Mouse (Mus musculus) liver, embryonic 13.5 days (tissue): Measurements from ENCODE around the gene Heatr1. TPM values are rescaled to one million over a fixed set of nuclear protein-coding genes. Genes with fewer than 3 reads are reported as not detected.

Source experiments
- ATAC-seq: fragments of 200-750 bp; cut with Nextera tagmentation; 2 replicates; pipeline ENCODE4 v1.8.0; 2017; ENCODE audit warnings: low read depth, mild to moderate bottlenecking, moderate number of reproducible peaks, moderate library complexity
- DNase-seq: peaks from one replicate; pipeline ENCODE4 v3.0.0; 2022
- H3K27ac ChIP-seq: fragments of 300-500 bp; sonication (generic); 2 replicates; pipeline ENCODE4 v1.5.1; 2015; ENCODE audit warnings: moderate library complexity, mild to moderate bottlenecking, inconsistent platforms
- H3K27me3 ChIP-seq: fragments of 300-500 bp; sonication (generic); 2 replicates; pipeline ENCODE4 v1.6.1; 2015; ENCODE audit warnings: mild to moderate bottlenecking, inconsistent platforms
- H3K36me3 ChIP-seq: fragments of 300-500 bp; sonication (generic); 2 replicates; pipeline ENCODE4 v1.6.1; 2015; ENCODE audit warnings: mild to moderate bottlenecking, inconsistent platforms
- H3K4me1 ChIP-seq: fragments of 300-500 bp; sonication (generic); replicated peaks from 2 replicates; pipeline ENCODE4 v1.6.1; 2015; ENCODE audit warnings: inconsistent platforms
- H3K4me2 ChIP-seq: fragments of 300-500 bp; sonication (generic); 2 replicates; pipeline ENCODE4 v1.6.1; 2015; ENCODE audit warnings: inconsistent platforms, mild to moderate bottlenecking, moderate library complexity
- H3K4me3 ChIP-seq: fragments of 300-500 bp; sonication (generic); replicated peaks from 2 replicates; pipeline ENCODE4 v1.5.1; 2015; ENCODE audit warnings: mild to moderate bottlenecking, inconsistent platforms
- H3K9ac ChIP-seq: fragments of 300-500 bp; sonication (generic); 2 replicates; pipeline ENCODE4 v1.6.1; 2015; ENCODE audit warnings: mild to moderate bottlenecking, inconsistent platforms
- H3K9me3 ChIP-seq: fragments of 300-500 bp; sonication (generic); replicated peaks from 2 replicates; pipeline ENCODE4 v1.6.1; 2016; ENCODE audit warnings: inconsistent platforms
- WGBS: fragments of 180-500 bp; shearing (Covaris S2); methylation state at CpG from one replicate; pipeline ENCODE4 v1.1.7; 2015; ENCODE audit not compliant: insufficient replicate concordance; 5-methylcytosine and 5-hydroxymethylcytosine counted together
- polyA plus RNA-seq: library from polyadenylated mRNA; unstranded; fragments of >200 nt; fragmentation: Nextera tagmentation; extraction: Ambion mirVana; gene quantifications from 2 replicates; pipeline ENCODE4 v1.2.1, GENCODE M21; 2015

Heatr1 gene
- polyA plus RNA-seq, 1 experiment from 2014 or later: 14.5 TPM

- H3K4me3 ChIP-seq: no peak overlapping the region
- DNase-seq (no peak), ATAC-seq (no peak)
- no peaks in the 10 kb centered on the region for H3K27me3 ChIP-seq
- H3K4me2 ChIP-seq: no peak overlapping the region
- H3K36me3 ChIP-seq: no peaks in the 10 kb centered on the region
- no peaks in the 10 kb centered on the region for H3K4me1 ChIP-seq
- H3K9ac ChIP-seq: no peak overlapping the region
- no peaks in the 10 kb centered on the region for H3K9me3 ChIP-seq
- H3K27ac ChIP-seq: no peak overlapping the region
These were observed 8.5 kb upstream of the Heatr1 start for GRCm38 (mm10) chr13:12386286-12386685.

GRCm38 (mm10) chr13:12395571-12395970 lies 744 bp downstream of the Heatr1 start:
- Histone ChIP-seq H3K9me3 (no peaks in the 10 kb centered on the region), H3K36me3 (peaks cover 18% of the 10 kb centered on the region; the same call in 1 of the 2 replicates), H3K4me2 (peak overlapping the region; percentile 91), H3K4me3 (peak overlapping the region; percentile 94), H3K27me3 (peaks cover 10% of the 10 kb centered on the region; the same call in 1 of the 2 replicates), H3K27ac (no peak overlapping the region; the same call in 1 of the 2 replicates), H3K9ac (peak overlapping the region; percentile 80), H3K4me1 (peaks cover 13% of the 10 kb centered on the region)
- under 1% methylated on average over 23 of the region's 23 CpGs for WGBS
- no peak for DNase-seq
- peak; percentile 5 for ATAC-seq

- ATAC-seq (no peak), DNase-seq (no peak)
- no peaks in the 10 kb centered on the region for H3K27me3 ChIP-seq
- no peak overlapping the region for H3K9ac ChIP-seq
- H3K4me1 ChIP-seq: no peaks in the 10 kb centered on the region
- peaks cover 69% of the 10 kb centered on the region for H3K36me3 ChIP-seq
- WGBS: 69% methylated on average over 9 of the region's 9 CpGs
- no peak overlapping the region for H3K4me3 ChIP-seq
- no peaks in the 10 kb centered on the region for H3K9me3 ChIP-seq
- H3K27ac ChIP-seq: no peak overlapping the region
- no peak overlapping the region for H3K4me2 ChIP-seq
These were observed 13.7 kb downstream of the Heatr1 start for GRCm38 (mm10) chr13:12408343-12409066.

GRCm38 (mm10) chr13:12412016-12412415 lies 17.2 kb downstream of the Heatr1 start:
- DNase-seq: peak; percentile 26
- H3K27me3 ChIP-seq: no peaks in the 10 kb centered on the region
- no peak overlapping the region for H3K4me2 ChIP-seq
- no peak overlapping the region for H3K27ac ChIP-seq
- H3K4me1 ChIP-seq: no peaks in the 10 kb centered on the region
- 17% methylated on average over 8 of the region's 8 CpGs for WGBS
- H3K9ac ChIP-seq: no peak overlapping the region
- ATAC-seq: peak; percentile 77
- no peak overlapping the region for H3K4me3 ChIP-seq
- H3K36me3 ChIP-seq: peaks cover 78% of the 10 kb centered on the region
- no peaks in the 10 kb centered on the region for H3K9me3 ChIP-seq

- no peak for ATAC-seq
- Histone ChIP-seq H3K9ac (no peak overlapping the region), H3K27ac (no peak overlapping the region), H3K4me1 (no peaks in the 10 kb centered on the region), H3K27me3 (no peaks in the 10 kb centered on the region), H3K36me3 (peaks cover 91% of the 10 kb centered on the region), H3K4me2 (no peak overlapping the region), H3K4me3 (no peak overlapping the region), H3K9me3 (no peaks in the 10 kb centered on the region)
- WGBS: 82% methylated on average over 9 of the region's 9 CpGs
- no peak for DNase-seq
These were observed 25.8 kb downstream of the Heatr1 start for GRCm38 (mm10) chr13:12420596-12420995.

- Histone ChIP-seq H3K4me2 (no peak overlapping the region), H3K4me3 (no peak overlapping the region), H3K9me3 (no peaks in the 10 kb centered on the region), H3K4me1 (no peaks in the 10 kb centered on the region), H3K27ac (no peak overlapping the region), H3K27me3 (no peaks in the 10 kb centered on the region), H3K9ac (no peak overlapping the region), H3K36me3 (peaks cover 94% of the 10 kb centered on the region)
- DNase-seq (no peak), ATAC-seq (no peak)
- 89% methylated on average over 13 of the region's 13 CpGs for WGBS
These were observed 33.7 kb downstream of the Heatr1 start for GRCm38 (mm10) chr13:12428556-12428955.

GRCm38 (mm10) chr13:12433843-12434242 lies 39.0 kb downstream of the Heatr1 start:
- Histone ChIP-seq H3K36me3 (peaks cover 92% of the 10 kb centered on the region), H3K4me3 (no peak overlapping the region), H3K4me1 (no peaks in the 10 kb centered on the region), H3K4me2 (no peak overlapping the region), H3K27me3 (no peaks in the 10 kb centered on the region), H3K9me3 (no peaks in the 10 kb centered on the region), H3K9ac (no peak overlapping the region), H3K27ac (no peak overlapping the region)
- DNase-seq (no peak), ATAC-seq (no peak)
- 62% methylated on average over 5 of the region's 5 CpGs for WGBS

- DNase-seq (no peak), ATAC-seq (no peak)
- no peaks in the 10 kb centered on the region for H3K27me3 ChIP-seq
- 84% methylated on average over 3 of the region's 3 CpGs for WGBS
- no peak overlapping the region for H3K4me2 ChIP-seq
- H3K9ac ChIP-seq: no peak overlapping the region
- H3K9me3 ChIP-seq: no peaks in the 10 kb centered on the region
- H3K4me1 ChIP-seq: no peaks in the 10 kb centered on the region
- no peak overlapping the region for H3K27ac ChIP-seq
- peaks cover 72% of the 10 kb centered on the region for H3K36me3 ChIP-seq
- H3K4me3 ChIP-seq: no peak overlapping the region
These were observed 44.8 kb downstream of the Heatr1 start for GRCm38 (mm10) chr13:12439586-12439985.

- WGBS: 78% methylated on average over 6 of the region's 6 CpGs
- Histone ChIP-seq H3K27ac (no peak overlapping the region), H3K4me1 (no peaks in the 10 kb centered on the region), H3K27me3 (no peaks in the 10 kb centered on the region), H3K9me3 (no peaks in the 10 kb centered on the region), H3K9ac (no peak overlapping the region), H3K36me3 (peaks cover 60% of the 10 kb centered on the region), H3K4me2 (no peak overlapping the region), H3K4me3 (no peak overlapping the region)
- ATAC-seq: no peak
- no peak for DNase-seq
These were observed 46.0 kb downstream of the Heatr1 start for GRCm38 (mm10) chr13:12440813-12441212.

GRCm38 (mm10) chr13:12442008-12442587 lies 47.3 kb downstream of the Heatr1 start:
- Histone ChIP-seq H3K27ac (no peak overlapping the region), H3K9me3 (no peaks in the 10 kb centered on the region), H3K4me2 (no peak overlapping the region), H3K4me1 (no peaks in the 10 kb centered on the region), H3K4me3 (no peak overlapping the region), H3K9ac (no peak overlapping the region), H3K36me3 (peaks cover 62% of the 10 kb centered on the region), H3K27me3 (no peaks in the 10 kb centered on the region)
- ATAC-seq: no peak
- DNase-seq: no peak
- 71% methylated on average over 2 of the region's 2 CpGs for WGBS

GRCm38 (mm10) chr13:12453150-12453549 lies 58.3 kb downstream of the Heatr1 start:
- no peak overlapping the region for H3K4me2 ChIP-seq
- ATAC-seq (no peak), DNase-seq (no peak)
- H3K4me3 ChIP-seq: no peak overlapping the region
- no peak overlapping the region for H3K9ac ChIP-seq
- H3K4me1 ChIP-seq: peaks cover 12% of the 10 kb centered on the region
- H3K27me3 ChIP-seq: no peaks in the 10 kb centered on the region
- 83% methylated on average over 14 of the region's 14 CpGs for whole genome bisulfite sequencing
- peaks cover 51% of the 10 kb centered on the region for H3K36me3 ChIP-seq
- no peaks in the 10 kb centered on the region for H3K9me3 ChIP-seq
- H3K27ac ChIP-seq: no peak overlapping the region
